In the genomic region with DNA sequence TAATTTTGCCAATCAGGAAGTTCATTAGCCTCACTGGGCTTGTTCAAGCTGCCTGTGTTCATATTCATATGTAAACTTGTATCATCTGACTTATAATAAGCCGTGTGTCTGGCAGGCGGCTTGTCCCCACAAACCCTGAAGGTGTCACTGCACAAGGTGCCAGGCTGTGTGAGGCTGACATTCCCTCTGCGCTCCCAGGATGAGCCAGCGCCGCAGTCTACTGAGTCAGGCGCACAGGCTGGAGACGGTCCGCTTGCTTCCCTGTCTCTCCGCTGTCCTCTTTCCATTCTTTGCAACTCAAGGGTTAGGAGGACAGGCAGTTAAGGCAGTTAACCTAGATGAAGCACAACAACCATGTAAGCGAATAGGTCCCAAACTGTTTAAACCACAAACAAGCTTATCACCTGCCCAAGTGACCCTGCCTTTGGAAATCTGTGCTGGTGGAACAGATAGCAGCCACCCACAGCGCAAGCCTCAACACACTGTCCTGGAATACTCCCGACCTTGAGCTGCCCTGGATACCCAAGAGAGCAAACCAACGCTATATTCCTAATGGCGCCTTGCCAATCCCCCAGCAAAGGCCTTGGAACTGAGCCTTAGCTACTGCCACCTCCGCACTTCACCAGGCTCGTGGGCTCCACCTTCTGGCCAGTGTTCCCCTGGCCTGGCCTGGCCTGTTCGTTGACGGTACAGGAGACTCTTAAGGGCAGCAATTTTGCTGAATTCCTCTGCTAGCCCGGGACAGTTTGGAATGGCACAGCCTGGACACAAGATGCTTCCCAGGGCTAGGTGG, we compare ENCODE assay signal across 8 mouse cellular contexts. TPM values are rescaled to one million over a fixed set of nuclear protein-coding genes. Genes with fewer than 3 reads are reported as not detected.
A peak's percentile ranks its signal among the peaks of the same experiment; 100 is the strongest.
DNase-seq lines count a peak whose midpoint lies in the region; ATAC-seq and TF ChIP-seq lines count a peak whose summit lies in the region.

No protein-coding gene starts in this region.

- no peaks in the 10 kb centered on the region for H3K27me3 ChIP-seq in embryonic facial prominence, embryonic 11.5 days (ENCODE audit: control insufficient read depth, insufficient read depth, low read length)
- no peaks in the 10 kb centered on the region for H3K27me3 ChIP-seq in heart, adult 2 months (ENCODE audit: control insufficient read depth, insufficient read depth, low read length)
- no peaks in the 10 kb centered on the region for H3K27me3 ChIP-seq in kidney, adult 2 months (replicated peaks; ENCODE audit: control insufficient read depth, insufficient read depth, low read length)
- H3K27me3 ChIP-seq in limb, embryonic 11.5 days (ENCODE audit: control insufficient read depth, insufficient read depth, low read length), result no peaks in the 10 kb centered on the region
- H3K27me3 ChIP-seq in midbrain, embryonic 13.5 days, result no peaks in the 10 kb centered on the region

- no peak overlapping the region for H3K27ac ChIP-seq in embryonic facial prominence, embryonic 11.5 days (replicated peaks; ENCODE audit: low read depth, low read length)
- H3K27ac ChIP-seq in heart, adult 2 months, result peak overlapping the region; percentile 64
- no peak overlapping the region for H3K27ac ChIP-seq in kidney, adult 2 months (ENCODE audit: insufficient read depth, low read depth, low read length)
- H3K27ac ChIP-seq in limb, embryonic 11.5 days (replicated peaks; ENCODE audit: low read depth, low read length), result no peak overlapping the region
- no peak overlapping the region for H3K27ac ChIP-seq in midbrain, embryonic 13.5 days

- peak; percentile 82 for DNase-seq in 3T3-L1 (ENCODE audit: low read depth, low spot score)
- DNase-seq in adrenal gland, postnatal 10 days, result peak; percentile 96
- peak; percentile 80 for DNase-seq in embryonic facial prominence, embryonic 11.5 days (ENCODE audit: low spot score)
- DNase-seq in heart, adult 2 months, result peak; percentile 87 to 92
- peak; percentile 92 for DNase-seq in kidney, adult 2 months
- DNase-seq in limb, embryonic 11.5 days (ENCODE audit: low spot score), result peak; percentile 82
- DNase-seq in spleen, postnatal 10 days (ENCODE audit: low spot score in 2 of 2), result peak; percentile 72 to 88

- intact Hi-C loops in heart, adult 2 months (cut with DNase I), result loop anchor here (1.0 to 2.0 kb wide), 4 partner anchors 18 to 200 kb away; no protein-coding TSS in a partner anchor

- WGBS in embryonic facial prominence, embryonic 11.5 days, result 60% methylated on average over 19 of the region's 19 CpGs
- WGBS in heart, adult 2 months, result 29% methylated on average over 19 of the region's 19 CpGs
- WGBS in kidney, adult 2 months, result 45% methylated on average over 19 of the region's 19 CpGs
- 55% methylated on average over 19 of the region's 19 CpGs for WGBS in limb, embryonic 11.5 days
- WGBS in midbrain, embryonic 13.5 days, result 58% methylated on average over 19 of the region's 19 CpGs

- TF ChIP-seq EP300 in heart, adult 2 months (IDR thresholded peaks at IDR 0.05; ENCODE audit: insufficient read depth, low read depth, low read length), result peak; percentile 88; the same call in 1 of the 2 replicates

- no peak; the same call in 1 of the 2 replicates for TF ChIP-seq CTCF in heart, adult 2 months (IDR thresholded peaks at IDR 0.05)
- TF ChIP-seq CTCF in kidney, adult 2 months (conservative IDR thresholded peaks at IDR 0.05; ENCODE audit: insufficient read depth, insufficient read length, low read depth, low read length), result peak; percentile 96

- H3K79me2 ChIP-seq in heart, adult 2 months (replicated peaks; ENCODE audit: control insufficient read depth, insufficient read depth, low read length), result no peaks in the 10 kb centered on the region

- H3K4me3 ChIP-seq in embryonic facial prominence, embryonic 11.5 days (ENCODE audit: low read depth, low read length), result no peak overlapping the region
- no peak overlapping the region for H3K4me3 ChIP-seq in heart, adult 2 months
- H3K4me3 ChIP-seq in kidney, adult 2 months (ENCODE audit: insufficient read depth, low read depth, low read length), result no peak overlapping the region
- no peak overlapping the region for H3K4me3 ChIP-seq in limb, embryonic 11.5 days (ENCODE audit: low read depth, low read length)
- no peak overlapping the region for H3K4me3 ChIP-seq in midbrain, embryonic 13.5 days (replicated peaks)

- no peaks in the 10 kb centered on the region for H3K4me1 ChIP-seq in embryonic facial prominence, embryonic 11.5 days (ENCODE audit: control insufficient read depth, insufficient read depth, low read length)
- 0 out of 2 replicates have a peak, but pooled peaks cover 1% of the 10 kb centered on the region for H3K4me1 ChIP-seq in heart, adult 2 months (ENCODE audit: control insufficient read depth, insufficient read depth, low read length)
- peaks cover 5% of the 10 kb centered on the region; the same call in 1 of the 2 replicates for H3K4me1 ChIP-seq in kidney, adult 2 months (ENCODE audit: control insufficient read depth, insufficient read depth, low read length)
- no peaks in the 10 kb centered on the region for H3K4me1 ChIP-seq in limb, embryonic 11.5 days (ENCODE audit: control insufficient read depth, insufficient read depth, low read length)
- no peaks in the 10 kb centered on the region for H3K4me1 ChIP-seq in midbrain, embryonic 13.5 days (replicated peaks)

- no peaks in the 10 kb centered on the region for H3K9me3 ChIP-seq in embryonic facial prominence, embryonic 11.5 days (replicated peaks; ENCODE audit: control insufficient read depth, low read length)
- H3K9me3 ChIP-seq in limb, embryonic 11.5 days (ENCODE audit: control insufficient read depth, low read length), result no peaks in the 10 kb centered on the region
- no peaks in the 10 kb centered on the region for H3K9me3 ChIP-seq in midbrain, embryonic 13.5 days

- peak; percentile 87 for ATAC-seq in embryonic facial prominence, embryonic 11.5 days (replicated peaks; ENCODE audit: insufficient number of reproducible peaks, low FRiP score, low TSS enrichment, low read depth)
- ATAC-seq in limb, embryonic 11.5 days (ENCODE audit: insufficient number of reproducible peaks, low FRiP score, low TSS enrichment, low read depth), result 0 out of 2 replicates have a peak, but pooled peaks have one; percentile 31
- peak; percentile 88 for ATAC-seq in midbrain, embryonic 13.5 days

- no peak overlapping the region for H3K9ac ChIP-seq in embryonic facial prominence, embryonic 11.5 days (replicated peaks; ENCODE audit: low read length)
- no peak overlapping the region; the same call in 1 of the 2 replicates for H3K9ac ChIP-seq in heart, adult 2 months (ENCODE audit: low read depth, low read length)
- H3K9ac ChIP-seq in limb, embryonic 11.5 days (ENCODE audit: low read length), result no peak overlapping the region
- H3K9ac ChIP-seq in midbrain, embryonic 13.5 days (replicated peaks), result no peak overlapping the region

- TF ChIP-seq POLR2A in heart, adult 2 months (IDR thresholded peaks at IDR 0.05; ENCODE audit: insufficient read depth, low read depth, low read length), result no peak
- TF ChIP-seq POLR2A in kidney, adult 2 months (IDR thresholded peaks at IDR 0.05; ENCODE audit: low read depth, low read length), result no peak

- H3K4me2 ChIP-seq in embryonic facial prominence, embryonic 11.5 days (ENCODE audit: low read depth, low read length), result no peak overlapping the region
- no peak overlapping the region for H3K4me2 ChIP-seq in limb, embryonic 11.5 days (ENCODE audit: low read depth, severe bottlenecking)
- H3K4me2 ChIP-seq in midbrain, embryonic 13.5 days (replicated peaks), result no peak overlapping the region

- H3K36me3 ChIP-seq in embryonic facial prominence, embryonic 11.5 days (replicated peaks; ENCODE audit: control insufficient read depth, insufficient read depth, low read depth, low read length), result no peaks in the 10 kb centered on the region
- no peaks in the 10 kb centered on the region for H3K36me3 ChIP-seq in heart, adult 2 months (ENCODE audit: control insufficient read depth, insufficient read depth, low read length)
- no peaks in the 10 kb centered on the region for H3K36me3 ChIP-seq in kidney, adult 2 months (ENCODE audit: control insufficient read depth, insufficient read depth, low read length)
- no peaks in the 10 kb centered on the region for H3K36me3 ChIP-seq in limb, embryonic 11.5 days (ENCODE audit: control insufficient read depth, insufficient read depth, low read length)
- no peaks in the 10 kb centered on the region for H3K36me3 ChIP-seq in midbrain, embryonic 13.5 days

RNA-seq across cellular contexts. Expression of a gene that starts 45.3 kb away (rescaled TPM):
- not detected for total RNA-seq in adrenal gland, postnatal 10 days (2021)
- polyA plus RNA-seq in embryonic facial prominence, embryonic 11.5 days (2014; fragmentation: Nextera tagmentation; extraction: Ambion mirVana), result not detected in 2 replicates
- total RNA-seq in heart, adult 2 months (2021), result not detected
- polyA plus RNA-seq in heart, adult 2 months (2012; rRNA removed), result not detected in 2 replicates
- 3.1 and 3.5 TPM in 2 replicates for polyA plus RNA-seq in kidney, adult 2 months (2012; rRNA removed)
- 0.09 and 0.25 TPM in 2 replicates for polyA plus RNA-seq in limb, embryonic 11.5 days (2014; fragmentation: Nextera tagmentation; extraction: Ambion mirVana)
- polyA plus RNA-seq in midbrain, embryonic 13.5 days (2015; fragmentation: Nextera tagmentation; extraction: Ambion mirVana), result 0.07 TPM in 1 of 2 replicates, not detected in the other

Comparison
In these comparisons a context has a peak if more than half of its experiments do, and no peak if none do; other contexts are left out.
1. ATAC-seq: peak in every context shown above with its lines; median percentile 88 in midbrain, embryonic 13.5 days; 87 in embryonic facial prominence, embryonic 11.5 days; 31 in limb, embryonic 11.5 days.